Comparison of ENCODE assay signal across 27 mouse cellular contexts in genomic region chr15:102931706-102932358, GRCm38 (mm10). TPM values are rescaled to one million over a fixed set of nuclear protein-coding genes. Genes with fewer than 3 reads are reported as not detected.
DNase-seq lines count a peak whose midpoint lies in the region; ATAC-seq lines count a peak whose summit lies in the region.
"Had no signal": no experiment of that assay in that cellular context is flagged by ENCODE, and none has a peak within 500 bp of the region (broad histone marks: within the 10 kb centered on the region; RNA-seq: fewer than 3 reads in every experiment).

No protein-coding gene starts in this region.

- H3K36me3 ChIP-seq in embryonic facial prominence, embryonic 11.5 days (replicated peaks; ENCODE audit: control insufficient read depth, insufficient read depth, low read depth, low read length), result no peaks in the 10 kb centered on the region
- H3K36me3 ChIP-seq in embryonic facial prominence, embryonic 10.5 days (replicated peaks), result no peaks in the 10 kb centered on the region
- H3K36me3 ChIP-seq in limb, embryonic 13.5 days, result no peaks in the 10 kb centered on the region
- no peaks in the 10 kb centered on the region for H3K36me3 ChIP-seq in forebrain, embryonic 10.5 days (replicated peaks)
- H3K36me3 ChIP-seq: hindbrain, embryonic 10.5 days; intestine, embryonic 15.5 days; midbrain, embryonic 10.5 days; stomach, embryonic 15.5 days had no signal

- no peaks in the 10 kb centered on the region for H3K9me3 ChIP-seq in embryonic facial prominence, embryonic 11.5 days (replicated peaks; ENCODE audit: control insufficient read depth, low read length)
- no peaks in the 10 kb centered on the region for H3K9me3 ChIP-seq in embryonic facial prominence, embryonic 10.5 days
- no peaks in the 10 kb centered on the region for H3K9me3 ChIP-seq in limb, embryonic 13.5 days
- H3K9me3 ChIP-seq in forebrain, embryonic 10.5 days, result no peaks in the 10 kb centered on the region
- H3K9me3 ChIP-seq: forebrain, embryonic 13.5 days; hindbrain, embryonic 10.5 days; intestine, embryonic 15.5 days; midbrain, embryonic 10.5 days; stomach, embryonic 15.5 days had no signal

- H3K4me2 ChIP-seq in embryonic facial prominence, embryonic 11.5 days (ENCODE audit: low read depth, low read length), result no peak overlapping the region
- H3K4me2 ChIP-seq in limb, embryonic 13.5 days (replicated peaks), result no peak overlapping the region
- H3K4me2 ChIP-seq: forebrain, embryonic 13.5 days; intestine, embryonic 15.5 days; liver, embryonic 11.5 days; stomach, embryonic 15.5 days had no signal

- peaks cover 98% of the 10 kb centered on the region for H3K27me3 ChIP-seq in embryonic facial prominence, embryonic 11.5 days (ENCODE audit: control insufficient read depth, insufficient read depth, low read length)
- H3K27me3 ChIP-seq in embryonic facial prominence, embryonic 10.5 days (replicated peaks; ENCODE audit: low read depth, poor library complexity, severe bottlenecking), result peaks cover 100% of the 10 kb centered on the region
- peaks cover 100% of the 10 kb centered on the region for H3K27me3 ChIP-seq in limb, embryonic 13.5 days
- H3K27me3 ChIP-seq in forebrain, embryonic 10.5 days (ENCODE audit: poor library complexity, severe bottlenecking), result peaks cover 100% of the 10 kb centered on the region

- H3K4me3 ChIP-seq in embryonic facial prominence, embryonic 11.5 days (ENCODE audit: low read depth, low read length), result no peak overlapping the region
- H3K4me3 ChIP-seq in embryonic facial prominence, embryonic 10.5 days, result no peak overlapping the region
- peak overlapping the region; percentile 2; the same call in 1 of the 2 replicates for H3K4me3 ChIP-seq in limb, embryonic 13.5 days
- H3K4me3 ChIP-seq in forebrain, embryonic 10.5 days, result no peak overlapping the region
- H3K4me3 ChIP-seq: forebrain, embryonic 13.5 days; gastrocnemius, adult 2 months; hindbrain, embryonic 10.5 days; intestine, embryonic 15.5 days; midbrain, embryonic 10.5 days; stomach, embryonic 15.5 days had no signal

- no peak overlapping the region for H3K27ac ChIP-seq in embryonic facial prominence, embryonic 11.5 days (replicated peaks; ENCODE audit: low read depth, low read length)
- no peak overlapping the region for H3K27ac ChIP-seq in embryonic facial prominence, embryonic 10.5 days (replicated peaks)
- no peak overlapping the region for H3K27ac ChIP-seq in limb, embryonic 13.5 days
- H3K27ac ChIP-seq in forebrain, embryonic 10.5 days, result no peak overlapping the region
- H3K27ac ChIP-seq: forebrain, embryonic 13.5 days; gastrocnemius, adult 2 months; hindbrain, embryonic 10.5 days; intestine, embryonic 15.5 days; midbrain, embryonic 10.5 days; stomach, embryonic 15.5 days had no signal

- DNase-seq in embryonic facial prominence, embryonic 11.5 days (ENCODE audit: low spot score), result no peak
- no peak for DNase-seq in embryonic facial prominence, embryonic 10.5 days (ENCODE audit: low spot score)
- peak; percentile 43 for DNase-seq in 3134 (ENCODE audit: extremely low read depth, insufficient read length, low spot score)
- DNase-seq in R1 (ENCODE audit: low read depth, low spot score), result peak; percentile 92
- no peak for DNase-seq in lung, postnatal 14 days
- DNase-seq in urinary bladder, postnatal 25 days (ENCODE audit: low spot score), result no peak
- no peak for DNase-seq in forebrain, embryonic 10.5 days (ENCODE audit: extremely low spot score, low spot score)
- DNase-seq: adrenal gland, postnatal 25 days; cerebellum, adult 9-10 months; gastrocnemius, adult 2 months; kidney, adult 9 months; kidney, postnatal 25 days; liver, postnatal 0 days; thymus, adult 2 months had no signal

- under 1% methylated on average over 23 of the region's 23 CpGs for WGBS in embryonic facial prominence, embryonic 11.5 days
- WGBS in embryonic facial prominence, embryonic 10.5 days, result under 1% methylated on average over 23 of the region's 23 CpGs
- WGBS in limb, embryonic 13.5 days, result under 1% methylated on average over 23 of the region's 23 CpGs
- under 1% methylated on average over 23 of the region's 23 CpGs for WGBS in forebrain, embryonic 10.5 days

- H3K9ac ChIP-seq in embryonic facial prominence, embryonic 11.5 days (replicated peaks; ENCODE audit: low read length), result no peak overlapping the region
- no peak overlapping the region for H3K9ac ChIP-seq in limb, embryonic 13.5 days
- H3K9ac ChIP-seq: forebrain, embryonic 13.5 days; intestine, embryonic 15.5 days; liver, postnatal 0 days; stomach, embryonic 15.5 days had no signal

- 0 out of 2 replicates have a peak, but pooled peaks have one; percentile 23 for ATAC-seq in embryonic facial prominence, embryonic 11.5 days (replicated peaks; ENCODE audit: insufficient number of reproducible peaks, low FRiP score, low TSS enrichment, low read depth)
- no peak; the same call in 1 of the 2 replicates for ATAC-seq in limb, embryonic 13.5 days (ENCODE audit: low FRiP score, low read depth)
- ATAC-seq: forebrain, embryonic 13.5 days; hindbrain, embryonic 16.5 days; intestine, embryonic 15.5 days; liver, postnatal 0 days; lung, postnatal 0 days had no signal

- H3K4me1 ChIP-seq in embryonic facial prominence, embryonic 11.5 days (ENCODE audit: control insufficient read depth, insufficient read depth, low read length), result no peaks in the 10 kb centered on the region
- H3K4me1 ChIP-seq in embryonic facial prominence, embryonic 10.5 days, result no peaks in the 10 kb centered on the region
- H3K4me1 ChIP-seq in limb, embryonic 13.5 days, result peaks cover 9% of the 10 kb centered on the region; the same call in 1 of the 2 replicates
- H3K4me1 ChIP-seq in forebrain, embryonic 10.5 days, result no peaks in the 10 kb centered on the region
- H3K4me1 ChIP-seq: forebrain, embryonic 13.5 days; hindbrain, embryonic 10.5 days; midbrain, embryonic 10.5 days; stomach, embryonic 15.5 days had no signal

RNA-seq across cellular contexts. Expression of gene Hoxc12, which starts 4.7 kb away (rescaled TPM):
- not detected in 2 replicates for polyA plus RNA-seq in embryonic facial prominence, embryonic 11.5 days (2014; fragmentation: Nextera tagmentation; extraction: Ambion mirVana)
- not detected in 2 replicates for polyA plus RNA-seq in embryonic facial prominence, embryonic 10.5 days (2016; fragmentation: Nextera tagmentation; extraction: Ambion mirVana)
- polyA plus RNA-seq in limb, embryonic 13.5 days (2015; fragmentation: Nextera tagmentation; extraction: Ambion mirVana), result 2.8 and 3.1 TPM in 2 replicates
- polyA plus RNA-seq in forebrain, embryonic 10.5 days (2016; fragmentation: Nextera tagmentation; extraction: Ambion mirVana), result not detected in 2 replicates
- polyA plus RNA-seq: forebrain, embryonic 13.5 days; frontal cortex, adult 2 months; heart, postnatal 0 days; hindbrain, embryonic 10.5 days; hindbrain, embryonic 16.5 days; intestine, embryonic 15.5 days; liver, embryonic 11.5 days; liver, postnatal 0 days; lung, postnatal 0 days; midbrain, embryonic 10.5 days; midbrain, postnatal 0 days; stomach, embryonic 15.5 days; thymus, adult 2 months; urinary bladder, adult 2 months had no signal

RNA-seq across cellular contexts. Expression of gene Hoxc13, which starts 10.9 kb away (rescaled TPM):
- 0.17 TPM in 1 of 2 replicates, not detected in the other for polyA plus RNA-seq in embryonic facial prominence, embryonic 11.5 days (2014; fragmentation: Nextera tagmentation; extraction: Ambion mirVana)
- polyA plus RNA-seq in embryonic facial prominence, embryonic 10.5 days (2016; fragmentation: Nextera tagmentation; extraction: Ambion mirVana), result 0.08 TPM in 1 of 2 replicates, not detected in the other
- polyA plus RNA-seq in limb, embryonic 13.5 days (2015; fragmentation: Nextera tagmentation; extraction: Ambion mirVana), result 2.9 and 3.8 TPM in 2 replicates
- not detected in 2 replicates for polyA plus RNA-seq in forebrain, embryonic 10.5 days (2016; fragmentation: Nextera tagmentation; extraction: Ambion mirVana)
- polyA plus RNA-seq: forebrain, embryonic 13.5 days; frontal cortex, adult 2 months; heart, postnatal 0 days; hindbrain, embryonic 16.5 days; intestine, embryonic 15.5 days; liver, embryonic 11.5 days; liver, postnatal 0 days; lung, postnatal 0 days; midbrain, embryonic 10.5 days; midbrain, postnatal 0 days; stomach, embryonic 15.5 days; thymus, adult 2 months had no signal

RNA-seq across cellular contexts. Expression of gene Hoxc11, which starts 22.4 kb away (rescaled TPM):
- polyA plus RNA-seq in embryonic facial prominence, embryonic 11.5 days (2014; fragmentation: Nextera tagmentation; extraction: Ambion mirVana), result not detected in 2 replicates
- not detected in 2 replicates for polyA plus RNA-seq in embryonic facial prominence, embryonic 10.5 days (2016; fragmentation: Nextera tagmentation; extraction: Ambion mirVana)
- 2.1 and 2.6 TPM in 2 replicates for polyA plus RNA-seq in limb, embryonic 13.5 days (2015; fragmentation: Nextera tagmentation; extraction: Ambion mirVana)
- not detected in 2 replicates for polyA plus RNA-seq in forebrain, embryonic 10.5 days (2016; fragmentation: Nextera tagmentation; extraction: Ambion mirVana)
- polyA plus RNA-seq: forebrain, embryonic 13.5 days; frontal cortex, adult 2 months; heart, postnatal 0 days; hindbrain, embryonic 10.5 days; hindbrain, embryonic 16.5 days; intestine, embryonic 15.5 days; liver, embryonic 11.5 days; liver, postnatal 0 days; lung, postnatal 0 days; midbrain, embryonic 10.5 days; midbrain, postnatal 0 days had no signal

RNA-seq across cellular contexts. Expression of gene Hoxc10, which starts 34.8 kb away (rescaled TPM):
- polyA plus RNA-seq in embryonic facial prominence, embryonic 11.5 days (2014; fragmentation: Nextera tagmentation; extraction: Ambion mirVana), result not detected in 2 replicates
- not detected in 2 replicates for polyA plus RNA-seq in embryonic facial prominence, embryonic 10.5 days (2016; fragmentation: Nextera tagmentation; extraction: Ambion mirVana)
- 11.0 and 11.3 TPM in 2 replicates for polyA plus RNA-seq in limb, embryonic 13.5 days (2015; fragmentation: Nextera tagmentation; extraction: Ambion mirVana)
- not detected in 2 replicates for polyA plus RNA-seq in forebrain, embryonic 10.5 days (2016; fragmentation: Nextera tagmentation; extraction: Ambion mirVana)
- polyA plus RNA-seq: forebrain, embryonic 13.5 days; frontal cortex, adult 2 months; heart, postnatal 0 days; hindbrain, embryonic 10.5 days; hindbrain, embryonic 16.5 days; liver, postnatal 0 days; lung, postnatal 0 days; midbrain, embryonic 10.5 days; midbrain, postnatal 0 days had no signal

RNA-seq across cellular contexts. Expression of gene Hoxc5, which starts 35.4 kb away (rescaled TPM):
- polyA plus RNA-seq in embryonic facial prominence, embryonic 11.5 days (2014; fragmentation: Nextera tagmentation; extraction: Ambion mirVana), result 0.53 and 1.0 TPM in 2 replicates
- 0.07 and 0.18 TPM in 2 replicates for polyA plus RNA-seq in embryonic facial prominence, embryonic 10.5 days (2016; fragmentation: Nextera tagmentation; extraction: Ambion mirVana)
- 5.2 and 6.7 TPM in 2 replicates for polyA plus RNA-seq in limb, embryonic 13.5 days (2015; fragmentation: Nextera tagmentation; extraction: Ambion mirVana)
- not detected in 2 replicates for polyA plus RNA-seq in forebrain, embryonic 10.5 days (2016; fragmentation: Nextera tagmentation; extraction: Ambion mirVana)
- polyA plus RNA-seq: forebrain, embryonic 13.5 days; frontal cortex, adult 2 months; heart, postnatal 0 days; liver, postnatal 0 days; lung, postnatal 0 days; midbrain, postnatal 0 days had no signal

Comparison
In these comparisons a context has a peak if more than half of its experiments do, and no peak if none do; other contexts are left out.
1. DNase-seq: peak in 3134 (single experiment) and R1 (single experiment); none in embryonic facial prominence, embryonic 11.5 days (single experiment), embryonic facial prominence, embryonic 10.5 days (single experiment), lung, postnatal 14 days (single experiment), urinary bladder, postnatal 25 days (single experiment) and forebrain, embryonic 10.5 days (single experiment).